Mouse (Mus musculus) left cerebral cortex, adult 2 months (tissue): ENCODE results near the gene Ptgr1. TPM values are rescaled to one million over a fixed set of nuclear protein-coding genes. Genes with fewer than 3 reads are reported as not detected.

Source experiments
- DNase-seq, 2 experiments: peaks; one replicate each; pipeline ENCODE4 v3.0.0; 2021 to 2022; ENCODE audit warnings: low spot score in 2 of 2, mixed read lengths in 1 of 2; ENCODE audit errors: extremely low spot score in 1 of 2
- H3K27ac ChIP-seq: fragments of 200-600 bp; 2 replicates; pipeline ENCODE4 v1.8.1; 2022
- H3K4me3 ChIP-seq: fragments of 200-600 bp; 2 replicates; pipeline ENCODE4 v1.8.1; 2022
- CTCF ChIP-seq: fragments of 200-600 bp; IDR thresholded peaks from 2 replicates; pipeline ENCODE4 v1.8.1; 2022; ENCODE audit warnings: antibody characterized with exemption, mild to moderate bottlenecking, moderate library complexity
- intact Hi-C: fragments of 180-260 bp; cut with DNase I; formaldehyde crosslinking; loops from one replicate; pipeline ENCODE4 v1.15.1; 2025
- total RNA-seq, 2 experiments: library from RNA; stranded (reverse); gene quantifications; 2 replicates each; pipeline ENCODE4 v1.2.3; 2021

Ptgr1 gene
- total RNA-seq, 2 experiments from 2014 or later = 1.9 to 2.2 TPM

DNA sequence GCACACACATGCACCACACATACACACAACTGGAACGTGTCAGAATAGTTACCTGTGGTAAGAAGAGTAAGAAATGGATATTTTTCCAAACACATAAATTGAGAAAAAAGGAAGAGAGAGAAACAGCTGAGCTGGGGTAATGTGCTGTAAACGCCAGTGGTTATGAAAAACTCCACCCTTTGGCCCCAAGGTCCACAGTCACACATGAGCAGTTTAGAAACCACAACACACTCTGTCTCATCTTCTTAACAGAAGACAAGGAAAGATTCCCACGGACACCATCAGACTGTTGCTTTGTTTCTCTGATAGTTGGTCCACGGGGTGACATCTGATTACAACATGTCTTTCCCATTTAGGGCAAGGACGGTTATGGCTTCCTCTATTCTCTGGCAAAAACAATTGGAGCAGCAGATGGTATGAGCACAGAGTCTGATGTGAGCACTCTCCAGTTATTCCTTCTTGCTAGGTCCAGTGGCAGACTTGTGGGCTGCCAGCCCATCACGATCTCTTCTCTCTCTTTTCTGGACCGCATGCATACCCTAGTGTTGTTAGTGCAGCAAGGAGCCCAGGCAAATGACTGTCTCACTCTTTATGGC, 2.5 kb upstream of the Ptgr1 start:
- DNase-seq = no peak
- no peak for TF ChIP-seq CTCF
- H3K27ac ChIP-seq = no peak overlapping the region
- no peak overlapping the region for H3K4me3 ChIP-seq
- intact Hi-C loops = loop anchor here (10.0 kb wide), 1 partner anchor 345 kb away; no protein-coding TSS in a partner anchor

DNA sequence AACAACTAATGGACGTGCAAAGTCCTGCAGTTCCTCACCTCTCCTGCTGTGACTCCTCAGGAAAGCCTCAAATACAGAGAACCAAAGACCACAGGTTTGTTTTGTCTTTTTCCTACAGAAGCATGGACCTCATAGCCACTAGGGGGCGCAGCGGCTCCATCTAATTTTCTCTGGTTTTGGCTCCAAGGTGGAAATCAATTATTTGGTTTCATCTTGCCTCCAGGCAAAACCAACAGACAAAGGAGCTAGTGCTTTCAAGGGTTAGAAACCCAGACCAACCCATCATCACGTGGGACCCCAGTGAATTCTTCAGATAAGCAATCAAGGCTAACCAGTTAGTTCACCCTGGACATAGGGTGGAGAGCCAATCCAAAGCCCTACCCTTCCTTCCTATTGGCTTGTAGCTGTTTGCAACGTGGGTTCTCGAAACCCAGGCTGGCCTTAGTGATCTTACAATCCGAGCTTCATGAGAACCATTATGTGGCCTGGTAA, 1.7 kb downstream of the Ptgr1 start:
- intact Hi-C loops = loop anchor here (1.0 to 10.0 kb wide), 3 partner anchors 14 to 350 kb away; no protein-coding TSS in a partner anchor
- TF ChIP-seq CTCF = peak; percentile 95
- no peak overlapping the region for H3K27ac ChIP-seq
- peak; percentile 74 to 78 for DNase-seq
- H3K4me3 ChIP-seq = no peak overlapping the region

DNA sequence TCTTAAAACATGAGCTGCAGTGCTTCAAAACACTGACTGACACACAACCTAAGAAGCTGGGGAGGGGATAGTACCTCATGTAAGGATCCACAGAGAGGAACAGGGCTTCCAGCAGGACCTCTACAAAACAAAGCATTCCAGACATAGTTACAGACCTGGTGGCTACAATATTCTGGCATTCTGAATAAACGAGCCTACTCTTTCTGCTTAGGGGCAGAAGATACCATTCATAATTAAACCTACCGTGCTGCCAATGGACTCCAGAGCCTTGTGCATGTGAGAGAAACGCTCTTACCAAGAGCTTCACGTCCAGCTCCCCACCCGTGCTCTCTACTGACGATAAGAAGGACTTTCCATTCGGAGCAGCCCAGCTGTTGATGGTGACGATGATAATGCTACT, 4.1 kb downstream of the Ptgr1 start:
- no peak for TF ChIP-seq CTCF
- DNase-seq = no peak
- intact Hi-C loops = loop anchor here (10.0 kb wide), 1 partner anchor 352 kb away; no protein-coding TSS in a partner anchor

GRCm38 (mm10) chr4:58981421-58981820, 5.5 kb downstream of the Ptgr1 start:
- DNase-seq = no peak
- intact Hi-C loops = loop anchor here (10.0 kb wide), 1 partner anchor 353 kb away; no protein-coding TSS in a partner anchor
- no peak for TF ChIP-seq CTCF

More for the DNA sequence above, 4.1 kb downstream of the Ptgr1 start:
- H3K27ac ChIP-seq = no peak overlapping the region
- no peak overlapping the region for H3K4me3 ChIP-seq

DNA sequence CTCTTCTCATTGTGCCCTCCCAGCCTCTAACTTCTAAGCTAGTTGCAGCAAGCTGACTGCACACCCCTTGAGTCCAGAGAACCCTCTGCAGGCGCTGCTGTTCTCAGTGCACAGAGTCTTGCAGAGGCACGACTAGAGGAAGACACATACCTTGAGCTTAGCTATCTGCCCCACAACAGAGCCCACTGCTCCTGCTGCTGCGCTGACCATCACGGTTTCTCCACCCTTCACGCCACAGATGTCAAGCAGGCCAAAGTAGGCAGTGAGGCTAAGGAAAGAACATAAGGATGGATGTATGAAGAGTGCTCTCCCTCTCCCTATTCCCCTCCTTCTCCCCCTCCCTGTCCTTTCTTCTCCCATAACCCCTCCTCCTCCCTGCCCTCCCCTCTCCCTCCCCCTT, 11.2 kb downstream of the Ptgr1 start:
- Histone ChIP-seq H3K4me3 (no peak overlapping the region), H3K27ac (no peak overlapping the region)
- intact Hi-C loops = no loop called here
- TF ChIP-seq CTCF = no peak
- no peak for DNase-seq

More at GRCm38 (mm10) chr4:58981421-58981820, 5.5 kb downstream of the Ptgr1 start:
- H3K4me3 ChIP-seq = no peak overlapping the region
- H3K27ac ChIP-seq = no peak overlapping the region

- no peak overlapping the region for H3K27ac ChIP-seq
- H3K4me3 ChIP-seq = no peak overlapping the region
- TF ChIP-seq CTCF = no peak
- intact Hi-C loops = no loop called here
- DNase-seq = no peak
Observed at GRCm38 (mm10) chr4:58970678-58971077, 16.2 kb downstream of the Ptgr1 start.

DNA sequence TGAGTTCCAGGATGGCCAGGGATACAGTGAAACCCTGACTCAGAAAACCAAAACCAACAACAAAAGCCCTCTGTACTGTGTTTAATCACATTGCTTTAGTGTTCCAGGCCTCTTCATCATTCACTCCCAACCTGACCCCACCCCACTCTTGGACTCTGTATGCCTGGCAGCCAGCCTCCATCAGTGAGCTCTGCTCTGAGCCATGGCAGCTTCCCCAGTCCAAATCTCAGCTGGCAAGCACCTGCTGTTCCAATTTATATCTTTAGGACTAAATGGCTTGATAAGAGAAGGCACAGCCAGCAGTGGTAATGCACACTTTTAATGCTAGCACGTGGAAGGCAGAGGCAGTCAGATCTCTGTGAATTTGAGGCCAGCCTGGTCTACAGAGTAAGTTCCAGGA, 21.8 kb downstream of the Ptgr1 start:
- no peak for TF ChIP-seq CTCF
- no peak overlapping the region for H3K27ac ChIP-seq
- no peak overlapping the region for H3K4me3 ChIP-seq
- no peak for DNase-seq
- intact Hi-C loops = no loop called here

DNA sequence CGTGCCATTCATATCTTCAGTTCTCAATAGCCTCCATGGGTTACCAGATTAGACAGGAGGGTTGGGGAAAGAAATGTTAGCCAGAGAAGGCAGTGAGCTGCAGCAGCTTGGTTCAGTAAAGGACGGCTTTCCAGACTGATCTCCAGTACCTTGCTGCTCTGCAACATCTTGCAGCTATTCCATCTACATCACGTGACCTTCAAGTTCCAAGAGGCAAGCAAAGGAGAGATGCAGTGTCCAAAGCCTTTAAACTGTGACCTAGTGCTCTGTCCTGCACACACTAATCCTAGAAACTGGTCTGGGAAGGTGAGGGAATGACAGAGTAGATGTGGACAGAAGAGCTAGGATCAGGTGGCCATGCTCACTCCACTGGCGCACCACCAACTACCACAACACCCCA, 23.6 kb downstream of the Ptgr1 start:
- Histone ChIP-seq H3K27ac (no peak overlapping the region), H3K4me3 (no peak overlapping the region)
- no peak for DNase-seq
- TF ChIP-seq CTCF = no peak
- intact Hi-C loops = no loop called here

- Histone ChIP-seq H3K4me3 (no peak overlapping the region), H3K27ac (no peak overlapping the region)
- intact Hi-C loops = no loop called here
- DNase-seq = no peak
- TF ChIP-seq CTCF = no peak
Observed at GRCm38 (mm10) chr4:58961719-58962118, 25.2 kb downstream of the Ptgr1 start.

GRCm38 (mm10) chr4:58952630-58953029, 34.3 kb downstream of the Ptgr1 start:
- intact Hi-C loops = no loop called here
- Histone ChIP-seq H3K27ac (no peak overlapping the region), H3K4me3 (no peak overlapping the region)
- no peak for DNase-seq
- no peak for TF ChIP-seq CTCF

DNA sequence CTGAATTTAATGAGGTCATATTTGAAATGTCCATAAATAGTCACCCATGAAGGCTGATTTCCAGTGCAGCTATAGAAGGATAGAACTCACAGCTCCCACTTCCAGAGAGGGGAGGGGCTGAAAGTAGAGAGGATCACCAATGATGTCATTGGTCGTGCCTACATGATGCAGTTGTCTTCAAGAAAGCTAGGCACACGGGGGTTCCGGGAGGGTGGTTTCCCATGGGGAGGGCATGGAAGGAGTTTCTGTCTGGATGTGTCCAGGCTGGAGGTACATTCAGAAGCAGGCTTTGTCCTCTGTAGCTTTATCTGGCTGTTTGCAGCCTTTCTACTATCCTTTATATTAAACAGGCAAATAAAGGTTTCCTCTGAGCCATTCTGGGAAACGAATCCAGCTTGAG, 38.5 kb downstream of the Ptgr1 start:
- no peak for DNase-seq
- intact Hi-C loops = no loop called here
- Histone ChIP-seq H3K27ac (no peak overlapping the region), H3K4me3 (no peak overlapping the region)
- no peak for TF ChIP-seq CTCF

DNA sequence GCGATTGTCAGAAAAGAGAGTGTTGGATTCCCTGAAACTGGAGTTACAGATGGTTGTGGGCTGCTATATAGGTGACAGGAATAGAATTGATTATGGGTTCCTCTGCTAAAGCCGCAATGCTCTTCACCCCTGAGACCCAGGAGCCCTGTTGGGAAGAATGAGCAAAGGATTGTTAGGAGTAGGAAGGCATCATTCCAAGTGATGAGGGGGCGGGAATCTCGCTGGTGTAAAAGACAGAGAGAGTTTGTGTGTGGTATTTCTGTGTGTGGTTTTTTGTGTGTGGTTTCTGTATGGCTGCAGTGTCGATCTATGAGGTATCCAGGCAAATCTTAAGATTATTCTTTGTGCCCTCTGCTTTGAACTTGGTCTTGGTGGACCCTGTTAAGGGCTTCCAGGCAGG, 42.2 kb downstream of the Ptgr1 start:
- TF ChIP-seq CTCF = no peak
- DNase-seq = peak; percentile 32 to 36
- Histone ChIP-seq H3K4me3 (peak overlapping the region; percentile 67), H3K27ac (peak overlapping the region; percentile 91)
- intact Hi-C loops = no loop called here

- DNase-seq = no peak
- H3K27ac ChIP-seq = peak overlapping the region; percentile 91
- H3K4me3 ChIP-seq = peak overlapping the region; percentile 67
- TF ChIP-seq CTCF = no peak
- intact Hi-C loops = no loop called here
Observed at GRCm38 (mm10) chr4:58944206-58944553, 42.7 kb downstream of the Ptgr1 start.
